Mouse (Mus musculus) embryo, embryonic 11.5 days (tissue): ENCODE data around the gene Ipo7.

Experiments
- DNase-seq: peaks from one replicate; pipeline ENCODE4 v3.0.0-alpha.2; 2012; ENCODE audit warnings: low read depth, low spot score

Gene Ipo7

DNA sequence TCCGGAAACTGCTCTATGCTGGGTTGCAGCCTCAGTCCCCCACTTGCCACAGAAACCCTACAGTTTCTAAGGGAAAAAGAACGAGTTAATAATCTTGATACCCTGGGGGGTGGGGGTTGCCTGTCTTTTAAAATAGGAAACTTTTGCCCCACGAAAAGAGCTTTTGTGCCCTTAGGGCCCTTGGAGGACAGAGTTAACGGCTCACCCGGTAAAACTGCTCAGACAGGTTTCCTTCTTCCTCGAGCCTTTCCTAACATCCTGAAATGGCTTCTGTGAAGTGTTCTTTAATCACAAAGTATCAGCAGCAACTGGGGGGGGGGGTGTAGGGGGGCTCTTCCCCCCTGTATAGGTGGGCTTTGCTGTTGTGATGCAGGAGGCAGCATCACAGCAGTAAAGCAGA lies 82.8 kb downstream of the Ipo7 start:
- no peak for DNase-seq

DNA sequence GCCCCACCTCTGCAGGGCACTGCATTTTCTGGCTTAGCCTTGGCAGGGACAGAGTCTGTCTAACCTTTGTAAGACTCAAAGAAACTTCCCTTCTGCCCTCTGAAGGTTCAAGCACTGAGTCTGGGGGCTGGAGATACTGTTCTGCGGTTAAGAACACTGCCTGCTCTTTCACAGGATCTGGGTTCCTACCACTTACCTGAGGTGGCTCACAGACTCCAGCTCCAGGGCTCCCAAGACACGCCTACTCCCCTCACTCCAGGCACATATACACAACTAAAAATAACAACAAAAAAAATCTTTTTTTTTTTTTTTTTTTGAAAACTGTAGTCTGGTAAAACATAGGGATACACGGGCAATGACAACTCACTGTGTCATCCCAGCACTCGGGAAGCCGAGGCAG lies 83.2 kb downstream of the Ipo7 start:
- no peak for DNase-seq

DNA sequence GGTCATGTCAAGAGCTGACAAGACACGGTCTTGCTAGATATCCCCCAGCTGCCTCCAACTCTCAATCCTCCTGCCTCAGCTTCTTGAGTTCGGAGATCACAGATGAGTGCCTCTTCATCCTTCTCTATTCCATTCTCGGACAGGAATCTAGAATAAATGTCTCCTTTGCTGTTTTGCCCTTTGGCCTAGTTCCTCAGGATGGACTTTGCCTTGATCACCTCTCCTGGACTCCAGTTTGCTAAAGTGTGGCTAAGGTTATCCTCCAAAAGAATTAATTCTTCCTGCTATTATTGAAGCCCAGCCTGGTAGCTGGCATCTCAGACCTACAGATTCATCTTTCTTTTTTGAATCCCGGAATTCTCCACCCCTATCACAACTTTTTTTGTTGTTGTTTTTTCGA lies 87.0 kb downstream of the Ipo7 start:
- no peak for DNase-seq
